Mouse (Mus musculus) liver, embryonic 14.5 days (tissue): Measurements from ENCODE around the gene Josd1. TPM values are rescaled to one million over a fixed set of nuclear protein-coding genes. Genes with fewer than 3 reads are reported as not detected.

Source experiments
- ATAC-seq: fragments of 200-750 bp; cut with Nextera tagmentation; 2 replicates; pipeline ENCODE4 v1.8.0; 2017; ENCODE audit warnings: moderate number of reproducible peaks, mild to moderate bottlenecking, moderate library complexity; ENCODE audit not compliant: insufficient read depth
- DNase-seq, 3 experiments: peaks; one replicate each; pipeline ENCODE4 v3.0.0-alpha.2; 2012 to 2013; ENCODE audit warnings: low read depth in 3 of 3, low spot score in 3 of 3
- H3K27ac ChIP-seq: fragments of 300-500 bp; sonication (generic); 2 replicates; pipeline ENCODE4 v1.5.1; 2014; ENCODE audit warnings: moderate library complexity, mild to moderate bottlenecking, control low read depth, inconsistent platforms
- H3K27me3 ChIP-seq: fragments of 300-500 bp; sonication (generic); 2 replicates; pipeline ENCODE4 v1.6.1; 2014; ENCODE audit warnings: mild to moderate bottlenecking, low read length, moderate library complexity; ENCODE audit not compliant: control insufficient read depth, insufficient read depth
- H3K36me3 ChIP-seq: fragments of 300-500 bp; sonication (generic); replicated peaks from 2 replicates; pipeline ENCODE4 v1.6.1; 2014; ENCODE audit warnings: low read depth; ENCODE audit not compliant: control insufficient read depth, insufficient read depth
- H3K4me1 ChIP-seq, 2 experiments: fragments of 200-500 bp in 1 of 2; fragments of 300-500 bp in 1 of 2; sonication (generic) in 1 of 2; replicated peaks; 2 replicates each; pipeline ENCODE4 v1.6.1; 2012 to 2014; ENCODE audit warnings: antibody characterized with exemption in 1 of 2, inconsistent platforms in 1 of 2, low read length in 1 of 2; ENCODE audit not compliant: control insufficient read depth in 2 of 2, insufficient read depth in 2 of 2
- H3K4me2 ChIP-seq: fragments of 300-500 bp; sonication (generic); 2 replicates; pipeline ENCODE4 v1.6.1; 2014; ENCODE audit warnings: low read depth, mild to moderate bottlenecking, control low read depth, moderate library complexity
- H3K4me3 ChIP-seq, 2 experiments: fragments of 200-500 bp in 1 of 2; fragments of 300-500 bp in 1 of 2; sonication (generic) in 1 of 2; 2 replicates each; pipeline ENCODE4 v1.5.1; 2012 to 2014; ENCODE audit warnings: low read depth in 2 of 2, low read length in 2 of 2, mild to moderate bottlenecking in 2 of 2, control low read depth in 1 of 2, inconsistent platforms in 1 of 2, moderate library complexity in 1 of 2; ENCODE audit not compliant: insufficient read depth in 1 of 2
- H3K9ac ChIP-seq: fragments of 300-500 bp; sonication (generic); replicated peaks from 2 replicates; pipeline ENCODE4 v1.6.1; 2014; ENCODE audit warnings: mild to moderate bottlenecking, control low read depth, moderate library complexity
- H3K9me3 ChIP-seq: fragments of 300-500 bp; sonication (generic); 2 replicates; pipeline ENCODE4 v1.6.1; 2016; ENCODE audit warnings: low read length, mixed read lengths; ENCODE audit not compliant: control insufficient read depth
- CTCF ChIP-seq: IDR thresholded peaks from 2 replicates; pipeline ENCODE4 v1.5.1; 2016; ENCODE audit warnings: antibody characterized with exemption, low read depth, control low read depth
- EP300 ChIP-seq: IDR thresholded peaks from 2 replicates; pipeline ENCODE4 v1.6.1; 2016; ENCODE audit warnings: antibody characterized with exemption, low read depth
- WGBS: fragments of 180-500 bp; shearing (Covaris S2); extraction: QIAGEN DNeasy Blood & Tissue Kit; methylation state at CpG from one replicate; pipeline ENCODE4 v1.1.7; 2014; ENCODE audit not compliant: insufficient replicate concordance; 5-methylcytosine and 5-hydroxymethylcytosine counted together
- polyA plus RNA-seq, 2 experiments: library from polyadenylated mRNA; depleted of rRNA in 1 of 2; stranded (reverse) in 1 of 2; unstranded in 1 of 2; fragments of >200 nt; fragmentation: Nextera tagmentation in 1 of 2; extraction: Ambion mirVana in 1 of 2; gene quantifications; 2 replicates each; pipeline versions ENCODE4 v1.2.1 to v1.2.3; 2012 to 2014

Gene Josd1
- polyA plus RNA-seq (2012; rRNA removed) (19.7 and 21.4 TPM in 2 replicates), polyA plus RNA-seq (2014; fragmentation: Nextera tagmentation; extraction: Ambion mirVana) (13.0 and 13.2 TPM in 2 replicates)

DNA sequence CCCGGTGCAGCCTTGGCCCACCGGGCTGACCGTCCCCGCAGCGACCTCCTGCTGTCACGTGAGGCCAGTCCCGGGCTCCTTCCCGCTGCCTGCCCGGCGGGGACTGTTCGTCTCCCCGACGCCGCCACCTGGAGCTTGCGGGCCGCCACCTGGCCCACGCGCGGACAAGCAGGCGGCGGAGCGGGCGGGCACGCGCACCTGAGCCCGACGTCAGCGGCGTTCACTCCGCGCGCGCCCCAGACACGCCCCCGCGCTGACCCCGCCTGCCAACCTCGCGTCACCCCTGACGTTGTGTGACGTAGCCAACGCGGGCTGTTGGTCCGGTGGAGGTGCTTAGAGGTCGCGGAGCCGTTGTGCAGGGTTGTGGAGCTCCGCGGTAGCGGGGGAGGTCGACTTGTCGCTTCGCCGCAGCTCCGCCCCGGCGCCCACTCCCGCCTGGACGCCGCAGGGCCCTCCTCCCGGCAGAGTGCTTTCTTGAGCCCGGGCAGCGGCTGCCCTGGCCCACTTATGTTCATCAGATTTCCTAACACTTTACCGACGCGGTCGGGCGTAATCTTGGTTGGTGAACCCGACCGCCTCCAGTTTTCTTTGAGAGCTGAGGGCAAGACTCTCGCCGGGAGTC lies at the start of gene Josd1:
TSS of gene Josd1 (minus strand) at position 274 of the 622 bp plus-strand sequence.
- Histone ChIP-seq H3K9me3 (no peaks in the 10 kb centered on the region), H3K4me3 (peak within 1 kb of the TSS; percentile 89), H3K4me2 (peak within 1 kb of the TSS; percentile 88), H3K4me1 (peaks cover 44 to 61% of the 10 kb centered on the region in 2 experiments), H3K9ac (peak within 1 kb of the TSS; percentile 97), H3K36me3 (no peaks in the 10 kb centered on the region), H3K27ac (peak within 1 kb of the TSS; percentile 95), H3K27me3 (no peaks in the 10 kb centered on the region)
- peak; percentile 90 to 94 (median 90) for DNase-seq
- TF ChIP-seq CTCF (no peak), EP300 (no peak)
- ATAC-seq = peak; percentile 71
- WGBS = under 1% methylated on average over 71 of the region's 72 CpGs

GRCm38 (mm10) chr15:79734311-79734710 lies 46.6 kb upstream of the Josd1 start:
- Histone ChIP-seq H3K36me3 (peaks cover 3% of the 10 kb centered on the region; the same call in 1 of the 2 replicates), H3K9ac (no peak overlapping the region), H3K27ac (no peak overlapping the region), H3K9me3 (no peaks in the 10 kb centered on the region), H3K27me3 (no peaks in the 10 kb centered on the region), H3K4me2 (no peak overlapping the region), H3K4me1 (no peaks in the 10 kb centered on the region), H3K4me3 (no peak overlapping the region)
- no peak for ATAC-seq
- DNase-seq = no peak
- WGBS = 74% methylated on average over 8 of the region's 8 CpGs
- no peak for TF ChIP-seq EP300
- TF ChIP-seq CTCF = no peak

DNA sequence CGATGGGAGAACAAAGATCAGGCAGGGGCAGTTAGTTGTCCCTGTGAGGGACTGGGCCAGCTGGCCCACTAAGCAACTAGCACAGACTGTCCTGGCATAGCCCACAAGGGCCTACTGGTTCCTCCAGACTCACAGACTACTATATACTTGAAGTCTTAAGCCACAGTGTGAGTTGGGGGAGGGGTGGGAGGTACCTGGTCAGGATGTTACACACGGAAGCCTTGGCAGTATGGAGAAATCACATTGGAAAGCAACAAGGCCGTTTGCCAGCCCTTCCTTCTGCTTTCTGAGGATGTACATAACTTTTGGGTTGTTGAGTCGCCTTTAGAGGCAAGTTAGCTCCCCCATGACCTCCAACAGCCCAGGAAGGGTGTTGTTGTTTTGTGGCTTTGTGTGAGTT lies 45.9 kb upstream of the Josd1 start:
- no peaks in the 10 kb centered on the region for H3K27me3 ChIP-seq
- ATAC-seq (no peak), DNase-seq (no peak)

DNA sequence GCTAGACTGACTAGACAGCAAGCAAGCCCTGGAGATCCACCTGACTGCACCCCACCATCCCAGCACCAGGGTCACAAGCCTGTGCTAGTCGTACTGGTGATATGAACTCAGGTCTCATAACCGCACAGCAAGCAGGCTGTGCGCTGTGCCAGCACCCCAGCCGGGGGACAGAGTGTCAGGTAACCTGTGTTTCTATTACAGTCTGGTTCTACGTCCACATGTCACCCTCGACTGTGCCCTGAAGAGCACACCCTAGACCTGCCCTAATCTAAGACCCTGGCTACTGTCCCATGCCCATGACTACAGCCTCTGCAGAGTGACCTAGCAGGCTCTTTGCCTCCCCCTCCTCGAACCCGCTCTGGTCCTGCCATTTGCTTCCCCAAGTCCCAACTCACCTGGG lies 45.5 kb upstream of the Josd1 start:
- Histone ChIP-seq H3K4me1 (no peaks in the 10 kb centered on the region), H3K9ac (no peak overlapping the region), H3K9me3 (no peaks in the 10 kb centered on the region), H3K36me3 (peaks cover 3% of the 10 kb centered on the region; the same call in 1 of the 2 replicates), H3K4me3 (no peak overlapping the region), H3K27ac (no peak overlapping the region), H3K27me3 (no peaks in the 10 kb centered on the region), H3K4me2 (no peak overlapping the region)
- 85% methylated on average over 8 of the region's 8 CpGs for WGBS
- TF ChIP-seq CTCF = no peak
- no peak for TF ChIP-seq EP300
- ATAC-seq (no peak), DNase-seq (no peak)

More for the DNA sequence above, 45.9 kb upstream of the Josd1 start:
- TF ChIP-seq EP300 (no peak), CTCF (no peak)
- WGBS = 59% methylated on average over 4 of the region's 4 CpGs
- H3K36me3 ChIP-seq = peaks cover 3% of the 10 kb centered on the region; the same call in 1 of the 2 replicates
- no peak overlapping the region for H3K9ac ChIP-seq
- no peak overlapping the region for H3K4me2 ChIP-seq
- no peak overlapping the region for H3K27ac ChIP-seq
- no peaks in the 10 kb centered on the region for H3K9me3 ChIP-seq
- no peak overlapping the region for H3K4me3 ChIP-seq
- no peaks in the 10 kb centered on the region for H3K4me1 ChIP-seq

DNA sequence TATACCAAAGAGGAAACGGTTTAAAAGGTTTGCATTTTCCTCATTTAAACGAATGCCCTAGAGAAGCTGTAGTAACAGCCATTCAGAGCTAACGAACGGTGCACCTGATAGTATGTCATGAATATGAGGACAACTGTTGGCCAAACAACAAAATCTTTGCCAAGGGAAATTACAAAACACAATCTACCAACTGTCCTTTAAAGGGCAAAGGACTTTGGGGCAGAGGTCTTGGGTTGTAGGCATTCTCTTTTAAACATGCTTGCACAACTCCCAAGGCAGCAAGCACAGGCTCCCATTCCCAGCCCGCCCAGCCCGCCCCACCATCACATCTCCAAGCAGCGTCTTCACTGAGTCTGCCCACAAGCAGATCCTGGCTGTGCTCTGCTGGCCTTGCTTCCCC lies 43.8 kb upstream of the Josd1 start:
- Histone ChIP-seq H3K36me3 (no peaks in the 10 kb centered on the region; the same call in 1 of the 2 replicates), H3K27ac (no peak overlapping the region), H3K27me3 (no peaks in the 10 kb centered on the region), H3K4me3 (no peak overlapping the region), H3K9me3 (no peaks in the 10 kb centered on the region), H3K9ac (no peak overlapping the region), H3K4me1 (no peaks in the 10 kb centered on the region), H3K4me2 (no peak overlapping the region)
- TF ChIP-seq CTCF (no peak), EP300 (no peak)
- DNase-seq (no peak), ATAC-seq (no peak)
- 69% methylated on average over 7 of the region's 7 CpGs for WGBS
